Mouse (Mus musculus) heart, embryonic 12.5 days (tissue): Measurements from ENCODE around the gene Carm1. TPM values are rescaled to one million over a fixed set of nuclear protein-coding genes. Genes with fewer than 3 reads are reported as not detected.

ENCODE experiments used
- ATAC-seq: fragments of 200-750 bp; cut with Nextera tagmentation; 2 replicates; pipeline ENCODE4 v1.8.0; 2017; ENCODE audit warnings: moderate TSS enrichment, moderate library complexity; ENCODE audit not compliant: insufficient number of reproducible peaks, low FRiP score
- H3K27ac ChIP-seq: fragments of 300-500 bp; sonication (generic); 2 replicates; pipeline ENCODE4 v1.5.1; 2016; ENCODE audit warnings: mild to moderate bottlenecking, moderate library complexity; ENCODE audit not compliant: poor library complexity, severe bottlenecking
- H3K27me3 ChIP-seq: fragments of 300-500 bp; sonication (generic); replicated peaks from 2 replicates; pipeline ENCODE4 v1.6.1; 2016; ENCODE audit warnings: mild to moderate bottlenecking, moderate library complexity
- H3K36me3 ChIP-seq: fragments of 300-500 bp; sonication (generic); 2 replicates; pipeline ENCODE4 v1.6.1; 2016; ENCODE audit warnings: mild to moderate bottlenecking, moderate library complexity
- H3K4me1 ChIP-seq: fragments of 300-500 bp; sonication (generic); replicated peaks from 2 replicates; pipeline ENCODE4 v1.6.1; 2016; ENCODE audit warnings: mild to moderate bottlenecking
- H3K4me2 ChIP-seq: fragments of 300-500 bp; sonication (generic); 2 replicates; pipeline ENCODE4 v1.6.1; 2016; ENCODE audit warnings: mild to moderate bottlenecking, moderate library complexity
- H3K4me3 ChIP-seq: fragments of 300-500 bp; sonication (generic); 2 replicates; pipeline ENCODE4 v1.5.1; 2016; ENCODE audit warnings: mild to moderate bottlenecking
- H3K9ac ChIP-seq: fragments of 300-500 bp; sonication (generic); 2 replicates; pipeline ENCODE4 v1.6.1; 2016; ENCODE audit warnings: mild to moderate bottlenecking, moderate library complexity
- H3K9me3 ChIP-seq: fragments of 300-500 bp; sonication (generic); replicated peaks from 2 replicates; pipeline ENCODE4 v1.6.1; 2016; ENCODE audit warnings: mild to moderate bottlenecking, moderate library complexity
- WGBS: fragments of 180-500 bp; shearing (Covaris S2); methylation state at CpG from one replicate; pipeline ENCODE4 v1.1.7; 2016; 5-methylcytosine and 5-hydroxymethylcytosine counted together
- polyA plus RNA-seq: library from polyadenylated mRNA; unstranded; fragments of >200 nt; fragmentation: Nextera tagmentation; extraction: Ambion mirVana; gene quantifications from 2 replicates; pipeline ENCODE4 v1.2.1, GENCODE M21; 2016

Gene Carm1
- polyA plus RNA-seq, 1 experiment from 2014 or later: 49.9 TPM

DNA sequence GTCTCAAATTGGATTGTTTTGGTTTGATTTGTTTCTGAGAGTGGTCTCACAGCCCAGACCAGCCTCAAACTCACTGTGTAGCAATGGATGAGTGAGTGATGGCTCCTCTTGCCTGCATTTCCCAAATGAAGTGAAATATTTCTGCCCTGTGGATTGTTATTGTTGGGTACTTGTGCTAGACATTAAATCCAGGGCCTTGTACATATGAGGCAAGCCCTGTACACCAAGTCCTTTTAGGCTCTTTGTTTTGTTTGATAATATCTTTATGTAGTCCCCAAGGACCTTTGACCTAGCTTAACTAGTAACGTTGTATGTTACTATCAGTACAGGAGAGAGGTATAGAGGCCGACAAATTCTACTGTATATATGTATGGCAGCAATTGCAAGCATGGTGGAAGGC, 48.1 kb downstream of the Carm1 start:
- Histone ChIP-seq H3K4me1 (peaks cover 27% of the 10 kb centered on the region), H3K27me3 (no peaks in the 10 kb centered on the region), H3K27ac (no peak overlapping the region), H3K4me2 (no peak overlapping the region), H3K9ac (no peak overlapping the region), H3K9me3 (no peaks in the 10 kb centered on the region), H3K36me3 (peaks cover 33% of the 10 kb centered on the region), H3K4me3 (no peak overlapping the region)
- ATAC-seq: no peak
- 86% methylated on average over 2 of the region's 2 CpGs for WGBS

- H3K4me2 ChIP-seq: no peak overlapping the region
- no peak for ATAC-seq
- WGBS: 36% methylated on average over 2 of the region's 2 CpGs
These were observed 51.5 kb downstream of the Carm1 start for GRCm38 (mm10) chr9:21598198-21598597.

DNA sequence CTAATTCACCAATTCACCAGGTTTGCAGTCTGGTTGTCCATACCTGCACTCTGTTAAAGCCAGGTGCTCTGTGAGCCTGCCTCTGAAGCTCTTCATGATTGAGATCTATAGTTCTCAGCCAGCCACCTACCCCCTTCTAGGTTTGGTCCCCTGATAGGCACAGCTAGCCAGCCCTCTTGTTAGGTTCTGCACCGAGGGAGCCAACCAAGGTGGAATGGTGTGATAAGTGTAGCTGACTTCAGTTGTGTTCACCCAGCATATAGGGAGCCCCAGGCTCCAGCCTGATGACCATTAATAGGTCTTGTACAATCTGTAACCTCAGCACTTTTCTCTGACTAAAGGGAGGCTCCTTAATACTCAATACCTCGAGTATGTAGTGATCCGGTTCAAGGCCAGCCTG, 53.5 kb downstream of the Carm1 start:
- Histone ChIP-seq H3K27me3 (no peaks in the 10 kb centered on the region), H3K9ac (no peak overlapping the region), H3K4me1 (no peaks in the 10 kb centered on the region), H3K27ac (no peak overlapping the region), H3K4me2 (no peak overlapping the region), H3K4me3 (no peak overlapping the region), H3K36me3 (peaks cover 11% of the 10 kb centered on the region), H3K9me3 (no peaks in the 10 kb centered on the region)
- 69% methylated on average over 3 of the region's 3 CpGs for WGBS
- ATAC-seq: no peak

More at GRCm38 (mm10) chr9:21598198-21598597, 51.5 kb downstream of the Carm1 start:
- H3K27ac ChIP-seq: no peak overlapping the region
- no peaks in the 10 kb centered on the region for H3K9me3 ChIP-seq
- peaks cover 17% of the 10 kb centered on the region for H3K4me1 ChIP-seq
- no peak overlapping the region for H3K4me3 ChIP-seq
- H3K36me3 ChIP-seq: peaks cover 22% of the 10 kb centered on the region
- no peak overlapping the region for H3K9ac ChIP-seq
- H3K27me3 ChIP-seq: no peaks in the 10 kb centered on the region

GRCm38 (mm10) chr9:21601073-21601472, 54.4 kb downstream of the Carm1 start:
- Histone ChIP-seq H3K4me1 (no peaks in the 10 kb centered on the region), H3K9me3 (no peaks in the 10 kb centered on the region), H3K4me2 (no peak overlapping the region), H3K36me3 (peaks cover 4% of the 10 kb centered on the region), H3K27me3 (no peaks in the 10 kb centered on the region), H3K9ac (no peak overlapping the region), H3K4me3 (no peak overlapping the region), H3K27ac (no peak overlapping the region)
- ATAC-seq: no peak
- 75% methylated on average over 2 of the region's 2 CpGs for WGBS

GRCm38 (mm10) chr9:21601722-21602399, 55.2 kb downstream of the Carm1 start:
- no peak overlapping the region for H3K4me2 ChIP-seq
- H3K4me3 ChIP-seq: no peak overlapping the region
- H3K27ac ChIP-seq: no peak overlapping the region
- no peaks in the 10 kb centered on the region for H3K9me3 ChIP-seq
- no peaks in the 10 kb centered on the region for H3K4me1 ChIP-seq
- ATAC-seq: no peak
- H3K36me3 ChIP-seq: no peaks in the 10 kb centered on the region
- H3K27me3 ChIP-seq: no peaks in the 10 kb centered on the region
- 51% methylated on average over 10 of the region's 10 CpGs for WGBS
- H3K9ac ChIP-seq: no peak overlapping the region

- no peaks in the 10 kb centered on the region for H3K36me3 ChIP-seq
- no peak overlapping the region for H3K4me2 ChIP-seq
- H3K9ac ChIP-seq: no peak overlapping the region
- H3K27ac ChIP-seq: no peak overlapping the region
- no peaks in the 10 kb centered on the region for H3K9me3 ChIP-seq
- H3K4me3 ChIP-seq: no peak overlapping the region
- 67% methylated on average over 5 of the region's 5 CpGs for WGBS
- ATAC-seq: no peak
- no peaks in the 10 kb centered on the region for H3K4me1 ChIP-seq
- no peaks in the 10 kb centered on the region for H3K27me3 ChIP-seq
These were observed 57.4 kb downstream of the Carm1 start for GRCm38 (mm10) chr9:21604119-21604518.

- 73% methylated on average over 5 of the region's 5 CpGs for WGBS
- no peak for ATAC-seq
- no peak overlapping the region for H3K4me2 ChIP-seq
These were observed 59.2 kb downstream of the Carm1 start for GRCm38 (mm10) chr9:21605865-21606264.

DNA sequence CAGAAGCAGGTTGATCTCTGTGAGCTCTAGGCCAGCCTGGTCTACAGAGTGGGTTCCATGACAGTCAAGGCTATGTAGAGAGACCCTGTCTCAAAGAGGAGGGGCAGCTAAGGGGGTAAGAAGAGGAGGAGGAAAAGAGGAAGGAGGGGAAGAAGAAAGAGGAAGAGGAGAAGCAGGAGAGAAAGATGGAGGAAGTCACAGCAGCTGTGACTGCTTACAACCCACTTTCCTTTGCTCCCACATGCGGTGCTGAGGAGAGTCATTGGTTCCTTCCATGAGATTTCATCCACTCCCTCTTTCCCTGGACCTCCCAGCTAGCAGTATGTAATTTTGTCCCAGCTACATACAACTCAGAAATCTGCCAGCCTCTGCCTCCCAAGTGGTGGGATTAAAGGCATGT, 60.0 kb downstream of the Carm1 start:
- WGBS: 80% methylated on average over 1 of the region's 1 CpGs
- no peak overlapping the region for H3K27ac ChIP-seq
- H3K9ac ChIP-seq: no peak overlapping the region
- no peak overlapping the region for H3K4me2 ChIP-seq
- no peaks in the 10 kb centered on the region for H3K4me1 ChIP-seq
- H3K9me3 ChIP-seq: no peaks in the 10 kb centered on the region
- no peaks in the 10 kb centered on the region for H3K36me3 ChIP-seq
- H3K4me3 ChIP-seq: no peak overlapping the region
- ATAC-seq: no peak
- H3K27me3 ChIP-seq: no peaks in the 10 kb centered on the region

More at GRCm38 (mm10) chr9:21605865-21606264, 59.2 kb downstream of the Carm1 start:
- H3K4me1 ChIP-seq: no peaks in the 10 kb centered on the region
- no peak overlapping the region for H3K9ac ChIP-seq
- H3K9me3 ChIP-seq: no peaks in the 10 kb centered on the region
- H3K27me3 ChIP-seq: no peaks in the 10 kb centered on the region
- no peak overlapping the region for H3K27ac ChIP-seq
- no peaks in the 10 kb centered on the region for H3K36me3 ChIP-seq
- no peak overlapping the region for H3K4me3 ChIP-seq

DNA sequence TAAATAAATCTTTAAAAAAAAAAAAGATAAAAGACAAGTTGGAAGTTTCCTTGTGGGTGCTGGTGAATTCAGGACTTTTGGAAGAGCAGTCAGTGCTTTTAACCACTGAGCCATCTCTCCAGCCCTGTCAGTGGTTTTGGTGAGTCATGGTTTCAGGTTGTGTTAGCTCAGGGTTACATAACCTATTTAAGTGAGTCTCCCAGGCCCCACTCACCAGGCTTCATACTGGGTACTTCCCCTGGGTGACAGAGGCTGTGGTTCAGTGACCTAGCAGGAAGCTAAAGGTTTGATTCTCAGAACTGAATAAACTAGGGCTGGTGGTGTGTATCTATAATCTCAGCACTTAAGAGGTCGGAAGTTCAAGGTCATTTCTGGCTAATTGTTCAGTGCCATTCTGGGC, 63.2 kb downstream of the Carm1 start:
- WGBS: 75% methylated on average over 1 of the region's 1 CpGs
- 0 out of 2 replicates have a peak, but pooled peaks cover 4% of the 10 kb centered on the region for H3K4me1 ChIP-seq
- H3K9me3 ChIP-seq: no peaks in the 10 kb centered on the region
- H3K4me2 ChIP-seq: no peak overlapping the region
- ATAC-seq: no peak
- H3K27ac ChIP-seq: no peak overlapping the region
- no peaks in the 10 kb centered on the region for H3K27me3 ChIP-seq
- no peak overlapping the region for H3K9ac ChIP-seq
- no peaks in the 10 kb centered on the region for H3K36me3 ChIP-seq
- H3K4me3 ChIP-seq: no peak overlapping the region

GRCm38 (mm10) chr9:21614864-21615616, 68.3 kb downstream of the Carm1 start:
- Histone ChIP-seq H3K4me3 (peak overlapping the region; percentile 73), H3K4me2 (peak overlapping the region; percentile 77), H3K36me3 (peaks cover 10% of the 10 kb centered on the region; the same call in 1 of the 2 replicates), H3K9ac (peak overlapping the region; percentile 91), H3K9me3 (no peaks in the 10 kb centered on the region), H3K27ac (peak overlapping the region; percentile 96), H3K4me1 (peaks cover 26% of the 10 kb centered on the region), H3K27me3 (no peaks in the 10 kb centered on the region)
- no peak for ATAC-seq
- 73% methylated on average over 15 of the region's 15 CpGs for WGBS

GRCm38 (mm10) chr9:21615617-21616231, 69.0 kb downstream of the Carm1 start, which contains the start of gene Smarca4:
Gene Smarca4, plus strand, starts transcription at chr9:21616169.
- ATAC-seq: peak; percentile 96
- H3K4me1 ChIP-seq: peaks cover 26% of the 10 kb centered on the region
- peak within 1 kb of the TSS; percentile 96 for H3K27ac ChIP-seq
- peak within 1 kb of the TSS; percentile 91 for H3K9ac ChIP-seq
- peaks cover 10% of the 10 kb centered on the region; the same call in 1 of the 2 replicates for H3K36me3 ChIP-seq
- H3K9me3 ChIP-seq: no peaks in the 10 kb centered on the region
- peak within 1 kb of the TSS; percentile 77 for H3K4me2 ChIP-seq
- H3K4me3 ChIP-seq: peak within 1 kb of the TSS; percentile 73
- 1% methylated on average over 43 of the region's 45 CpGs for WGBS
- H3K27me3 ChIP-seq: no peaks in the 10 kb centered on the region
